Mouse (Mus musculus) c-Kit-positive CD71-positive TER-119-negative erythroid progenitor cells, embryonic 14.5 days (primary cell): ENCODE measurements around the gene Cyren.

ENCODE experiments used
- DNase-seq: peaks from one replicate; pipeline ENCODE4 v3.0.0-alpha.2; 2013; ENCODE audit warnings: low read depth

The Cyren gene

DNA sequence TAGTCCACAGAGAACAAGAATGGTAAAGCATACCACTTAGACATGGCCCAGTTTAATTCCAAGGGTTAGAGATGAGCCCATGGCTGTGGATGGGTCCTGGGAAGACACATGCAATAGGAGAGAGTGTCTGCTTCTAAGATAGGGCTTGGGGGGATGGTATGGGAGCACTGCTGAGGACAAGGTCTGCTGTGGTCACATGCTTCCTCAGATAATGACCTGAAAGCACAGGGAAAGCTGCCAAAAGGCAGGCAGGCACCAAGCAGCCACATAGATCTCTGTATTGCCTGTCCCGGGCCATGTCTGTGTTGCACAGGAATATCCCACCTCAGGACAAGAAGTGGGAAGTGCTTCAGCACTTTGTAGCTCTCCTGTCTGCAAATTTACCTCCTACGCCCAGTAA lies 21.3 kb upstream of the Cyren start:
- DNase-seq, result no peak

DNA sequence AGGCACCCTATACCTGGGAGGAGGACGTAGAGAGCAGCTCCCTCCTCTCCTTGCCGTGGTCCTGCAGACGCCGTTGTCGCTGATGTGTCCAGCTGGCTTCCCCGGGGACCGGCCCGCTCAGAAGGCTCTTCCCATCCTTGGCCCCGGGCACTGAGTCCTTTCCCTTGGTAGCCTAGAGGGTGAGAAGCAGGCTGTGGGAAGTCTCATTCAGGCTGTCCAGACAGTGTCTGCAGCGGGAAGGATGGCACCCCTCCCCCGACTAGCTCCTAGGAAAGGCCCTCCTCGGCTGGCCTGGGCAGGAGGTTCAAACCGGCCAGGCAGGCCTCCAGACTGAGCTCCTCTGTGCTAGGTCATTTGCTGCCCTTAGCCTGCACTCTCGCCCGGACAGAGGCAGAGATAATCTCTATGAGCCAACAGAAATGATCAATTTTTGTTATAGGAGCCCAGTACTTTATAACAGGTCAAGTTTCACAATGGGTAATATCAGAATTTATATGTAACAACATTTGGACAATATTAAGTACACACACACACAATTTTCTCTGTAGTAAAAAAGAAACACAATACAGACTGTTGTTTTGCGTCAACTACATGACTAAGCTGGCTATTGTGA lies 18.4 kb upstream of the Cyren start:
- no peak for DNase-seq

DNA sequence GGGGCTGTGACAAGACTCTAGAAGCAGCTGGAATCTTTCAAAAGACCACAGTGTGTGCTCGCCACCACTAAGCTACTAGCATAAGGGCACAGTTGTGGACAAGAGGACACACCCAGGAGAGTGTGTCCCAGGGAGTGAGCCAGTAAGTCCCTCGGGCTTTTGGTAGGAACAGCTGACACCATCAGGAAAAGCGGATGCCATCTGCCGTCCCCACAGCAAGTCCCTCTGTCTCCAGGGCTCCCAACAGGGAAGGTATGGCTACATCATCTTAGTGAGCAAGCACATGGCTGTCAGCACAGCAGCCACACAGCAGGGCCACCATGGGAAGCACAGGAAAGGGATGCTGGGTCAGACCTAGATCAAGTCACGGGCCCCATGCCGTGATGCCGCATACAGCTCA lies 17.7 kb upstream of the Cyren start:
- no peak for DNase-seq

DNA sequence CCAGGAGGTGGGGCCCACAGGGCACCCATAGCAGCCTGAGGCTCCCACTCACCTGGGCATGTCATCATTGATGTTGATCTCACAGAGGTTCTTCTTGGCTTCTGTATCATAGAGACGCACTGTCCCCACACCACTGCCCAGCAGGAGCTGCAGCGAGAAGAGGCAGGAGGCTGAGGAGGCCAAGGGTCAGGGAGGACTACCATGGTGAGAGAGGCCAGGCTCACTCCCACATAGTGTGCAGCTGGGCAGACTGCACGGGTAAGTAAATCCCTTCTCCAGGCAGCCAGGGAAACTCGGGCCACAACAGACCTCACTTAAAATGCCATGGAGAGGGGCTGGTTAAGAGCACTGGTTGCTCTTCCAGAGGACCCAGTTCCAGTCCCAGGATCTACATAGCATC lies 11.3 kb upstream of the Cyren start:
- no peak for DNase-seq

DNA sequence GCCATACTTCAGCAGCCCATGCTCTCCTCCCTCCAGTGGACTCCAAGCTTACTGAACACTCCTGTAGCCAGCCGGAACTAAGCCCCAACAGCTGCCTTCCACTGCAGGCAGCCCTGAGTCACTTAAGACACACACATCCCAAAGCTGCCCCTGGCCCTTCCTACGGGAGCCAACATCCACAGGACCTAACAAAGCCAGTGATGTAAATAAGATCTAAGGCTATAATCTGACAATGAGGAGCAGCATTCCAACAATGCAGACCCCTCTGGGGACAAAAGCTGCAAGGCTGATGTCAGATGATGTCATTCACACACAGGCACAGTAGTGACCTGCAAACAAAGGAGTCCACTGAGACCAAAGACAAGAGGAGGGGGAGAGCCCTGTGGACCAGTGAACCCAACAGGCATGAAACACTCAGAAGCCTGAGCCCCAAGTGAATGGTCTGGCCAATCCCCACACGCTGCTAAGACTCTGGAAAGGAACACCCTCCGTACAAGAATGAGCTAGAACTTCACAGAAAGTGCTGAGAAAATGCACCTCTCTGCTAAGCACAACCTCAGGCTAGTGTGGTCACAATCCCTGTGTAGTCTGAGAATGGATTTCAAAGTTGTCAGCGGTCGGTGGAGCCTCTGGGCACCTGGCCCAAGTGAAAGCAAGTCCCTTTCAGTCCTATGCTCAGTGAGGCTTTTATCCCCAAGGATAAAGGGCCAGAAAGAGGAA lies 9.4 kb upstream of the Cyren start:
- no peak for DNase-seq

DNA sequence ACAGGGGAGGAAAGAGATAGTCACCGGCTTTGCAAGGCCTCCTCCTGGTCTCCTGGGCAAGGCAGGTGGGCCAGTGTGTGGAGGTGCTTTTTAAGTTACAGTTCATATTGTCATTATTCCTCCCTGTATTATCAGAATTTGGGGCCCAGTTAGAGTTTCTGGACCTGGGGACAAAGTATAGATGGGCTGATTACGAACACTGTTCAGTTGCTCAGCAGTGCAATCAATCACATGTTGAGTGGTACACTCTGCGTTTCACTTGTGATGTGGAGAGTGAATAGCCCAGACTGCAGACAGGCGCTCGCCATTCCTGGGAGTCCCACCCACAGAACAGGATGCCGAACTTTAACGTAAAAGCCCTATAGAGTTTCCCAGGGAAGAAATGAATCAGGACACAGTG lies 6.9 kb upstream of the Cyren start:
- DNase-seq, result no peak

DNA sequence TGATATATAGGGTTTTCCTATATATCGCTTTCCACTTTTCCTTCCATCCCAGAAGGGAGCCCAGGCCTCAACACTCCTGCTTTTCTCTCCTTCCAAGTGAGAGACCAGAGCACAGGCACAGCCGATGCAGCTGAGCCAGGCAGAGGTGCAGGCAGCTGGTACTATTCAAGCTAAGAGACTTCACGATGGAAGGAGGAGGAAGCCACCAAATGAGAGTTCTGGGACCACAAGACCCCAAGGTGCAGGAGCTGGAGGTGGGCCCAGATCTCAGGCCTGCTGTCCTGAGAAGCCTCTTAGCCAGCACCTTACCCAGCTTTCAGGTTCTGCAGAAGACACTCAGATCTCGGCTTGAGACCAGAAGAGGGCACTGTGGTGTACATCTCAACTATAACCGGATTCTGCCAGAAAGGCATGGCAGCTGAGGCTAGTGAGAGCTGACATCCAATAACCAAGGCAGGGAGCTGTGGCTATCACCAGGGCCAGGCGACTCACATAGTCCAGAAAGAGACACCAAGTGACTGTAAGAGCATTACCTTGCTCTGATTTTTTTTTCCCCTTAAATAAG lies 2.1 kb upstream of the Cyren start:
- no peak for DNase-seq

DNA sequence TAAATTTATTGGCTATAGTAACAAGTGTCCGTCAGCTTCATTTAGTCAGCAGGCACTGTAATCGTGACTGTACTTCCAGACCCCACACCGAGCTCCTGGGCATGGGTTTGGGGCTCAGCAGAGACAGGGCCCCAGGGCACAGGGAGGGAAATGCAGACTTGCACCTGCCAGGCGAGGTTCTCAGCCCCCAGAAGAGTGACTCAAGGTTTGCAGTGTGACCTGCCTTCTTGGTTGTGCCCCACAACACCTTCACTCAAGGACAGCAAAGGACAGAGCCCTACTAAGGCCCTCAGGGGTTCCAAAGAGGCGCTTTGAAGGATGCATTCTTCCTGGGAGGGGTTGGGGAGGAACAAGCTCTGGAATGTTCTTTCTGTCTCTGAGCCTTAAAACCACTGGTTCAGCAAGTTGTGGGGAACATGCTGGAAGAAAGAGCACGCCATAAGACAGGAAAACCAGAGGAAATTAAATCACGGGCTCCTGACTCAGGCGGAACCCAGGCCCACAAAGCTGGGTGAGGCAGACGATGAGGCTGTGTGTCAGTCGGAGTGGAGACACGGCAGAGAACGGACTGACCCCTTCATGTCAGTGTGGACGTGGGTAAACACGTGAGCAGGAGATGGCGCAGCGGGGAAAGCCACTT lies 1.4 kb upstream of the Cyren start:
- no peak for DNase-seq

DNA sequence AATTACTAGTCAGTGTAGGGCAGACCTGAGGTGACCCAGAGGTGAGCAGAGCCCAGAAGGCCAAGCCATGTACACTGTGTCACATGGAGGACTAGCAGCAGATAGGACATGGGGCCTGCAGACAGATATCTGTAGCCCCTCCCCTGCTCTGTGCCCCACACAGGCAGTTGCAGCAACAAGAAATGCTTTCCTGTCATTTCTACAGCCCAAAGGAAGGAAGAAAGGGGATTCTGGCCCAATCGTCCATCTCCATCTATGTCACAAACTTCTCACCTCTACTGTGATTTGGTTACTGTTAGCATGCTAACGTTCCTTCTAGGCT lies 1.1 kb downstream of the Cyren start:
- no peak for DNase-seq

DNA sequence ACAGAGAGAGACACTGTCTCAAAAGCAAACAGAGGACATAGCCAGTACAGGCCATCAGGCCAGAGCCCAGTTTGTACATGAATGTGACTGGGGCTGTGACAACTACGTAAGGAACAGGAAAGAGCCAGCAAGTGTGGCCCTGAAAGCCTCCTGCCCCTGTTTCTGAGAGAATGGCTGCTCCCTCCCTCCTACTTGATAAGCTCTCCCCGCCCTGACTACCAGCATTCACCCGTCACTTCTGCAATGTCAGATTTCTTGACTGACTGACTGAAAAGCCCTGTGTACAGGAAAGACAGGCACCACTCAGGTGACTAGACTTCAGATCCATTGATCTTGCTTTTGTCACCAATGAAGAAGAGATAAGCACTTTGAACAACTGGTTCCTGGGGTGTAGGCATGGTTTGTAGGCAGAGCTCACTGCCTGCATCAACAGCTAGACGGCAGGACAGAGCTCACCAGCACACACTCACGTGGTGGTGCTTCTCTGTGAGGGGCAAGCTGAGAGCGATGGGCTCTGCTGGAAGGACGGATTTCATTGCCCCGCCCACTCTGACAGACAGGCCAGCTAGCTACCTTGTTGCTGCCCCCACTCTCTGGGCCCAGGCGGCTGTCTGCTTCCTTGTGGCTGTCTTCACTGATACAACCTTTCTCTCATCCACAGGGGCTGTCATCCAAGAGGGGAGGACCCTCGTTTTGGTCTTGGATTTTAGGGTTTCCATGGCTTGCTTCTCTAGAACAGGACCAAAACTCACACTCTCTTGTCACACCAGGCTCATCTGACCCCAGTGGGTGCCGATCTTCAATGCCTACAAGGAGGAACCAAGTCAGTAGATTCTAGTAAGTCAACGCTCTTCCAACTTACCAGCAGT lies 1.7 kb downstream of the Cyren start:
- DNase-seq, result no peak

DNA sequence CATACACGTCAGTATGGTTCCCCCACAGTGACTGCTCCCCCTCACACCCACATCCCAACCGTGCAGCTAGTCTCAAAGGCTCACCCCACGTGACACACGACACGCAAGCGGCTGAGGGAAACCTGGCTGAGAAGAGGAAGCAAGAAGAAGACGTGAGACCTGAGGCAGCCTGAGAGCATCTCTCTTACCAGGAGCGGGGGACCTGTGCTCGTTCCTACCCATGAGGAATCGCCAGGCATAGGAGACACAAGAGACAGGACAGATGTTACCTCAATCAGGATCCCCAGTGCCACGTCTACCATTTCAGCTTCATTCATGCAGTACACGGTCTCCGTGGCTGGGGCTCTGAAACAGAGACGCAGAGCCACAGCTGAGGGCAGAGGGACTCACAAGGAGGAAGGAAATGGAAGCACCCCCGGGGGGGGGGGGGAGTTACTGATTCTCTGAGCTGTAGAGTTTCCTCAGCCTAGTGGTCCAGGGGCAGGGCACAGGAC lies 2.5 kb downstream of the Cyren start:
- DNase-seq, result no peak

DNA sequence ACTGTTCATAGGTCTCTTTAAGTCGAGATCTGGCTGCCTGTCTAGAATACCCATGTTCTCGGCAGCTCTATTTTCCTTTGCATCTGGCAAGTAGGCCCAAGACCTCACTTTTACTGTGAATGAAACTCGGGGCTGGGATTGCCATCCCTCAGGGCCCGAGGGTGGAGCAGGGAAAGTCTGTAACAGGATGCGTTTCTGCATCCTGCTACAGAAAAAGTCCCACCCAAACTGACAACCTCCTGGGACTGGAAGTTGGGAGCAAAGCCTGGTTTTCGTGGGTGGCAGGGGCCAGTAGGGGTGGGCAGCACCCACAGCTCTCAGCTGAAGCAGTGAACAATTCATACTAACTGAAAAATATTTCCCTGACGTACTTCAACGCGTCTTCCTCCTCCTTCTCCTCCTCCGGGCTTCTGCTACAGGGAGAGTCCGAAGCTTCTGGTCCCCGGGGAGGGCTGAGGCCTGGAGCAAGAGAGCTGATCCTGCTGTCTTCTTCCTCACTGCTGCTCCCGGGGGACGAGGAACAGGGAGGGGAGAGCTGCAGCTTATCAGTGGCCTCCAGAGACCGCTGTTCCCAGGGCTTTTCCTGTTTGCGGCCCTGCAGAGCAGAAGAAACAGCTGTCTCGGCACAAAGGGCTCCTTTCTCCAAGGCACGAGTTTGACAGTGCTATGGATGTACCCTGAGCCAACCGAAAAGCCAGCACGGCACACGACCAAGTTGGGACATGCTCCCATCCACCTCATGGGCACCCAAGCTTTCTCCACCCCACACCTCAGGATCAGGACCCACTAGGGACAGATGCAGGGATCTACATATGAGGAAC lies 3.5 kb downstream of the Cyren start:
- DNase-seq, result no peak

DNA sequence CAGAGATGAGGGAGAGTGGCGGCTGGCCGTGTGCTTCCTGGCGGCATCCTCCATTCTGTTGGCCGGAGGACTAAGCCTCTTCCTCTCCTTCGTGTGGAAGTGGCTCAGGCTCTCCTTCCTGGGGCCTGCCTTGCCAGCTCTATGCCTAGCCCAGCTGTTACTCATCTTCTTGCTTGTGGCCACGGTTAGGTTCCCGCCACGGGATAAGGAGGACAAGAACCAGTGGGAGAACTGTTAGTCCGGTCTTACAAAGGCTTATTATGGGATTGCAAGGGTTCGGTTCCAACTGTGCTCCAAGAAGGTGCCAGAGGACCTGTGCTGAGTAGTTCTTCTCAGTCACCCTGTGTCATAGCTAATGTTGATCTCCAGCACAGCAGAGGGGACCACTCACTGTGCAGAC lies 5.0 kb downstream of the Cyren start:
- no peak for DNase-seq

DNA sequence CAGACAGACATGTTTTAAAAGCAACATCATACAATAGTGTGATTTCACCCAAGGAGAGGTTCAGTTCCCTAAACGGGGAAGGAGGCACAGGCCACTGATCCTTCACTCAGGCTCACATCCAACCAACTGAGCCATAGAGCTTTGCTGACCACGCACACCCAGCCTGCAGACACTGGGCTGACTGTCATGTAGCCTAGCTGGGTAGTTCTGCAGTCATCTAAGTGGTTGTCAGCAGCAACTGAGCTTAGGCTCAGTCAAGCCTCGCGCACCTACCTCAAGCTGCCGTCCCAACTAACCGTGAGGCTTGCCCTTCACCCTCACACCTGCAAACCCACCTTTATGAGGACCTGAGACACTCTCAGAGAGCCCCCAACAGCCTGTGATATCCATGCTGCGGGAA lies 5.9 kb downstream of the Cyren start:
- no peak for DNase-seq

DNA sequence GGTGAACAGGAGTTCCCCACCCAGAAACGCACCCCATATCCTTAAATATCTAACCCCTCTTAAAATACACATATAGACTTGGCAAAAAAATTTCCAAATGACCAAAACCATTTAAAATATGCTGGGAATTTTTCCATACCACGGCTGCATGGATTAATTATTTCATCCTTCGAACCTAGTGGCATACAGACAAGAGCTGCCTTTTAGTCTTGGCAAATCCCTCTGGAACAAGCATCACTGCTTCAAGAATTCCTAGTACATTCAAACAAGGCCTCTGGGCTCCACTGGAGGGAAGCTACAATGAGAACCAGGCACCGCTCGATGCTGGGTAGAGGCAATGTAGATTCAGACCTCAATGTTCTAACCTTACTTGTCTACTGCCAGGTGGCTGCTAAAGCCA lies 7.1 kb downstream of the Cyren start:
- no peak for DNase-seq

DNA sequence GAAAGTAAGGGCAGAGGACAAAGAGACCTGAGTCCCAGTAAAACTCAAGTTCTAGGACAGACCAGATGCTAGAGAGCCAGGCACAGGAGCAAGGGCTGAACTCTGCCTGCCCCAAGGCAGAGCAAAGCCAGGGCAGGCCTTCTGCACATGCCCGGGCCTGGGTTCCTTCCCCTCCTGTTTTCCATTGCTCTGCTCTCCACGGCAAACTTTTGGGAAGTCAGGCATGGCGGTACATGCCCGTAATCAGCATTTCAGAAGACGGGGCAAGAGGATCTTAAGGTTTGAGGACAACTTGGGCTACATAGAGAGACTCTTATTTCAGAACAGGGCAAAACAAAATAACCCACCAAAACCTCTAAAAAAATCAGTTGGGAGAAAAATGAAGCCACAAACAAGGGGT lies 7.7 kb downstream of the Cyren start:
- no peak for DNase-seq

DNA sequence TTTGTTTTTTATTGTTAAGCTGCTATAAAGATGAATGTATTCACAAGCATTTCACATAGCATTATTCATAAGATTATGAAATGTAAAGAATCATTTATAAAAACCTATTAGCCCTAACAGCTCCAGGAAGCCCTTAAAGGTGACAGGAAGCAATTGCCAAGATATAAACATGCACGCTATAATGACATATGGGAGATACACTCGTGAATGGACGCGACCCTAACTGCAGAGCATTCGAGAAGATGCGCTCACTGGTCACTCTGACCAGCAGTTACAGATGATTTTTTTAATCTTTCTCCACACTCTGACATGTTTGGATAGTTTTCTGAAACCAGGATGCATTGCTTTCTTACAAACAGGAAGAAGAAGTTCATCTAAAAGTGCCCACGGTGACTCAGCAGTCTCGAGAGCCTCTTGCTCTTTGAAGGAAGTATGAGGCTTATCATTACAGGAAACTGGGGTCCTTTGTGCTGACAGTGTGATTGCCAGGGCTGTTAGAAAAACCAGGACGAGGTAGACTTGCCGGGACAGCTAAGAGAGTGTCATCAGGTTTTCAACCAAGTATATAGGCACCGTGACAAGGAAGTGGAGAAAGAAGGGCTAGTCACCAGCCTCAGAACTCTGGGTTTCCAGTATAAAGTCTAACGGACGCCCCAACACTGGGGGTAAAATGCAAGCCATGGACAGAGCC lies 8.5 kb downstream of the Cyren start:
- DNase-seq, result no peak

DNA sequence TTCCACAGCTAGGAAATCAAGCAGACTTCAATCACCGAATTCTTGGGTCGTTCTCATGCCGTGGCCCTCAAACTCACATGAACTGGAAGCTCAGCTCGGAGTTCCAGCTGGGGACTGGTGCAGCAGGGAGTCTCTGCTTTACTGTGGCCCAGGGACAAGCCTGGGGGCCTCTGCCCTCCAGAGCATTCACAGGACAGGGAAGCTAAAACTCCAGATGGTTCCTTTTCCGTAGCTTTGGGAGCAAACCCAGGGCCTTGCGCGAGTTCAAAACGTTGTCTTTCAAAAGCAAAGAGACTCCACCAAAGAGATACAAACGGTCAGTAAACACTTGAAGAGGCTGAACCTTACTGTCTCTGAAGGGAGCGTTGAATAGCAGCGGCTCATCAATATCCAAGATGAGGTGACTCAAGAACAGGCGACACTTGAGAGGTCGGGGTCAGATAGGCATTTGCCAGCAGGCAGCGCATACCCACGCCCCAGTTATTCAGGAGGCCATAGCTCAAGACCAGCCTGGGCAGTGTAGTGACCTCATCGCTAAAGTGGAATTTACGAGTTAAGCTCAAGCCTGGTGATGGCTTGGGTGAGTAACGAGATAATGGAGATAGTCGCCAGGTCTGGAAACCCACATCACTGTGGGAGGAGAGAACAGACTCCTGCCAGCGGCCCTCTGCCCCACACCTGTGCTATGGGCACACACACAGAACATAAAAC lies 9.2 kb downstream of the Cyren start:
- no peak for DNase-seq

DNA sequence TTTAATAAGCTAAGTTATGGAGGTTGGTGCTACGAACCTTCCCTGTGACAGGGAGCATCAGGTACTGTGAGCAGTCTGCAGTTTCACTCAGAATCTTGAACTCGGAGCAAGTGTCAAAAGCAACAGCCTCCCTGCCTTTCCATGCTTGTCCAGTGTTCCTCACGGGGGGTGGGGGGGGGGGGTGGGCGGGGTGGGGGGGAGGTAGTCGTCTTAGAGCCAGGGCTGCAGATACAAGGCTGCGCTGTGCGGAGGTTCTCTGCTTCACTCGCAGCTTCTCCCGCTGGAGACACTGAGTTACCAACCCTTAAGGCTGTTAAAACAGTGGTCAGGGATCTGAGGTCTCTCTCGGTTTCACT lies 9.9 kb downstream of the Cyren start:
- no peak for DNase-seq

DNA sequence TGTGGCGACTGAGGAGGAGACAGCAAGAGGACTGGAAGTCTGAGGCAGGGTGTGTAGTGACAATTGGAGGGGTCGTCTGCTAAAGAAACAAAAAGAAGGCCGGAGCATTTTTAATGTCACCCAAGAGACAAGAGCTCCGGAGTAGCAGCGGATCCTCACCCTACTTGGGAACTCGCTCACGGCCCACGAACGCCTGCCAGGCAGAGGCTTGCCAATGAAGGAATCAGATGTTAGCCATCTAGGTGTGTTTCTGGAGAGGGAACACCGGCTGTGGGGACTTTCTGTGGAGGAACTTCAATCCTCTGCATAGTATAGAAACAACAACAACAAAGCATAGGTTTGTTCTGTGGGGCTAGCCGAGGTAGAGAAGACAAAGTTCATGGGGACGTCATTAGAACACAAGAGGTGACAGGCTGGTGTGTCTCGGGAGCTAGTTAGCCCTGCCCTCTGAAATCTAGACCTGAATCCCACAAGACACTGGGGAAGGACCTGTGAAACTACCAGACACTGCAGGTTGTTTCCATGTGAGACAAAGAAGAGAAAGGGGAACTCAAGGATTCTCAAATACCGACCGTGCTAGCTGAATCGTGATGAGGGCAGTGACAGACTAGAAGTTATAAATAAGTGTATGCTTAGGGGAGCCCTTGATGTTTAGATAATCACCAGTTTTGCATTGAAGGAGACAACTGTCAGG lies 10.4 kb downstream of the Cyren start:
- DNase-seq, result no peak
